Mouse (Mus musculus): Measurements from ENCODE around the gene Ndufs2. TPM values are rescaled to one million over a fixed set of nuclear protein-coding genes. Genes with fewer than 3 reads are reported as not detected.

Ndufs2 gene
- total RNA-seq, 1 experiment from 2014 or later: 334 TPM

DNA sequence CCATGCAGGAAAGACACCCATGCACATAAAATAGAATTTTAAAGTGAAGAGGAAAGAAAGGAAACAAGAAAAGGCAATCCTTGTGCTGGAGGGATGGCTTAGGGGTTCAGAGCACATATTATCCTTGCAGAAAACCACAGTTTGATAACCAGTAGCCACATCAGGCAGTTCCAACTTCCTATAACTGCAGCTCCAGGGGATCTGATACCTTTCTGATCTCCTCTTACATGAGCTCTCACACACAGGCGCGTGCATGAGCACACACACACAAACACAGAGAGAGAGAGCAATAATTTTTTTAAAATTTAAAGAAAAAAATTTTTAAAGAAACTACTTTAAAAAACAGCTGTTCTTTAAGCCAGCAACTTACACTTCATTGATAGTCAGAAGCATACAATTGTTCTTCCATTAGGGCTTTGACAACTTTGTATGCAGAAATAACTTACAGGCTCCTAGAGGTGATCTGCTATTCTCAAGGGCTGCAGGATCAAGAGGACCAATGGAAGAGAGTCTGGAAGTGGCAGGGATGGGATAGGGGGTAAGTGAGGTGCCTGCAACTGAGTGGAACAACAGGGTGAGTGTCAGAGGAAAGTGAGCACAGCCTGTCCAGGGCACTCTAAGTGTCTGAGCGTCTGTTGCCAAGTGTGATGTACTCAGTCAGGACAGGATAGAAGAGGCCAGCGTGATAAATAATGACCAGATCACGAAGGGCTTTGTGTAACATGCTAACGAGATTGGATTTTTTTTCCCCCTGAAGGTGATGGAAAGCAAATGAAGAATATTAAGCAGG is 45.3 kb downstream of the Ndufs2 start:
- ATAC-seq (replicated peaks; ENCODE audit: low read depth, poor library complexity, severe bottlenecking): peak; percentile 67

DNA sequence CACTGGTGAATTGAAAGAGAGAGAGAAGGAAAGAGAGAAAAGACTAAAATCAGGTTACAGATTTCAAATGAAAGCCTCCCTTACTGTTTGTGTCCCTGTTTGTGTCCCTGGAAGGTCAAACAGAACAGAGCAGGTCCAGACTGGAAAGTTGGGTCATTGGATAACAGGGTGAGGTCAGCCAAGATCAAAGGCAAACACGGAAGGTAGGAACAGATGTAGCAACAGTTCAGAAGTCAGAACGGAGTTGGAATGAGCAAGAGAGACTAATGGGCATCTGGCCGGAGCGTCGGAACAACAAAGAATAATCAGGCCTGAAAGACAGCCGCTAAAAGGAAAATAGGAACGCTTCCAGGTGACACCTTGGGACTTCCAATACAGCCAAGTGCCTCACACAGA is 46.9 kb downstream of the Ndufs2 start:
- no peak for ATAC-seq (replicated peaks; ENCODE audit: low read depth, poor library complexity, severe bottlenecking)

DNA sequence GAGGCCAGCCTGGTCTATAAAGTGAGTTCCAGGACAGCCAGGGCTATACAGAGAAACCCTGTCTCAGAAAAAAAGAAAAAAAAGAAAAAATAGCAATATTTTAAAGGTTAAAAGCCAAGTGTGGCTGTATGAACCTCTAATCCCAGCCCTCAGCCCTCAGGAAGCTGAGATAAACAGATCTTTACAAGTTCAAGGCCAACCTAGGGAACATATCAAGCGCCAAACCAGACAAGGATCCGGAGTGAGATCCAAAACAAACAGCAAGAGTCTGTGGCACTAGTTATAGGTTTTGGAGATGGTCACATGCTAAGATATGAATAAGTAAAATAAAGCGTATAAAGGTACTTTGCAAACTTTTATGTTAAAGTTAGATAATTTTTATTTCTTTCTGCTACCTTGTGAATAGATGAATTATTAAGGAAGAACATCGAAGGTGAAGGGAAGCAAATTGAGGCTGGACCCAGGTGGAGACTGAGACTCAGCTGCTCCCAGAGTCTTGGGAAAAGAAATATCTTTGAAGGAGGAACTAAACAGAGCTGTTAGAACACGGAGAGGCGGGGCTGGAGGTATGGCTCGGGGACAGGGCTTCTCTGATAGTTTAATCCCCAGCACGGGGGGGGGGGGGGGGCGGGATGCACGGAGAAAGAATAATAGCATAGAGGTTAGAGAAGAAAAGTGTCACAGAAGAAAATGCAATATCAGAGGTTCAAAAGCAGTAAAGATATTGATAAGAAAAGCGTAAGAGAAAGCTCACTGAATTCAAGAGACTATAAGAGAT is 47.5 kb downstream of the Ndufs2 start:
- ATAC-seq (replicated peaks; ENCODE audit: low read depth, poor library complexity, severe bottlenecking): no peak

DNA sequence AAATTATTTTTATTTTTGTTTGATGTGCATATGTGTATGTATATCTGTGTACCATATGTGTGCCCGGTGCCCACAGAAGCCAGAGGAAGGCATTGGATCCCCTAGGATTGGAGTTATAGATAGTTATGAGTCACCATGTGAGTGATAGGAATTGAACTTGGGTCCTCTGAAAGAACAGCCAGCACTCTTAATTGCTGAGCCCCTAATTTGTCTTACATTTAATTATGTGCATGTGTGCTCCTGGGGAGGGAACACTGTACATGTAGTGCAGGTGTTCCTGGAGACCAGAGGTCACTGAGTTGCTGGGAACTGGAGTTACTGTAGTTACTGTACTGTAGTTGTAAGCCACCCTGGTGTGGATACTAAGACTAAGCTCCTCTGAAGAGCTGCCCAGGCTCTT is 50.4 kb downstream of the Ndufs2 start:
- no peak for ATAC-seq (replicated peaks; ENCODE audit: low read depth, poor library complexity, severe bottlenecking)

DNA sequence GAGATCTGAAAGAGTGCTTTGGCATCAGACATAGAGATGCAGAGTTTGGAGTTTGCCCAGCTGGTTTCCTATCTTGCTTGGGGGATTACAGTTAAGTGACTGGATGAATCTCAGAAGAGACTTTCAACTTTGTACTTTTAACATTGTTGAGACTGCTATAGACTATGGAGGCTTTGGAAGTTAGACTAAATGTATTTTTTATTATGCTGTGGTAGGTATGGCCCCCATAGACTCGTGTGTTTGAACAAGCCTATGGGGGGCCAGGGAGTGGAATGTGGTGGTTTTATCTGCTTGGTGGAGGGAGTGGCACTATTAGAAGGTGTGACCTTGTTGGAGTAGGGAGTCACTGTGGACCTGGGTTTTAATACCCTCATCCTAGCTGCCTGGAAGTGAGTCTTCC is 51.7 kb downstream of the Ndufs2 start:
- ATAC-seq (replicated peaks; ENCODE audit: low read depth, poor library complexity, severe bottlenecking): no peak

DNA sequence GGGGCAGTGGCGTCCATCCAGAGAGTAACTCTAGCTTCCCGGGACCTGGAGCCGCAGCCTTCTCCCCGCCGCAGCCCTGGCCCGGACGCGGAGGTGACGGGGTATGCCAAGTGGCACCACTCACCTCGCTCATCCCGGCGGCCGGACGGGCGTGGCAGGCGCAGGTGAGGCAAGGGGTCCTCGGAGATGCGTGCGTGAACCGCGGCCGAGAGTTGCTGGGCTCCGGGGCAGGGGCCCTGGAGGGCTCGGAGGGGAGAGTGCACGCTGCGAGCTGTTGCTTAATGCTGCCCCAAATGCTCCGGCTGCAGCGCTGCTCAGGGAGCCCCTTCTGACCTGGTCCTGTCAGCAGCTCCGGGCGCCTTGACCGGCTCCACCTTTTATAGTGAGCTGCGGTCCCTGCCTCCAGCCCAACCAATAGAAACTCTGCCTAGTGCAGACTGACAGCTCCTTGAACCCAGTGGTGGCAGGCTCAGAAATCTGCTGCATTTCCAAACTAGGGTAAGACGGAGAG is 55.2 kb downstream of the Ndufs2 start, which contains the start of gene Pcp4l1:
Pcp4l1 (minus strand) TSS at position 382 of the 511 bp plus-strand sequence.
- ATAC-seq (replicated peaks; ENCODE audit: low read depth, poor library complexity, severe bottlenecking): peak; percentile 98

DNA sequence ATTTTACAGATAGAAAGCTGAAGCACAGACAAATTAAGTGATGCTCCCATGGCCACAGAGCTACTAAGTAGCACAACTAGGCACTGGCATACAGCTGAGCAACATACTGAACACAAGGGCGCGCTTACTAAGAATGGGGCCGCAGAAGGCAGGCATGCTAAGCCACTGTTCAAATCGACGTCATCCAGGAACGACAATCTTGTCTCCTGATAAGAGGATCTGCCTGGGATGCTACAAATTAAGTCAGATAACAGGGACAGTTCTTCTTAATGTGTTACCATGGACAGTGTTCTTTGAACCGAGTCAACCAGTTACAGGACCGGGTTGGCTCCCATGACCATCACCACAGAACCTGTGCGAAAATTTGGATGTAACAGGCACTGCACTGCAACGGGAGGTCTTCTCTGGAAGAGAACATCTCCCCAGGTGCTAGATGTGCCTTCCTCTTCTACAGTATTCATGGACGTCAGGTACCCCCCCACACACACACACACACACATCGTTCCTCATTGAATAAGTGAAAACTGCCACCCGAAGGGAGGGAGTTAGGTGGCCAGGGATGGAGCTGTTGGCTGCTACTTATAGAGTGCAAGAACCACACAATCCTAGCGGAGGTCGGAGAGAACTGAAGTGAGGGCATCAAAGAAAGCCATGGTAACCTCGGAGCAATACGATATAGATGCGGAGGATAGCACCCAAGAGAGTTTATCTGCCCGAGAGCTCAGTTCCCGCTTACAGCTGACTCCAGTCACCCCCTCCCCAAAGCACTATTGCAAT is 56.0 kb downstream of the Ndufs2 start:
- ATAC-seq (replicated peaks; ENCODE audit: low read depth, poor library complexity, severe bottlenecking): peak; percentile 33

DNA sequence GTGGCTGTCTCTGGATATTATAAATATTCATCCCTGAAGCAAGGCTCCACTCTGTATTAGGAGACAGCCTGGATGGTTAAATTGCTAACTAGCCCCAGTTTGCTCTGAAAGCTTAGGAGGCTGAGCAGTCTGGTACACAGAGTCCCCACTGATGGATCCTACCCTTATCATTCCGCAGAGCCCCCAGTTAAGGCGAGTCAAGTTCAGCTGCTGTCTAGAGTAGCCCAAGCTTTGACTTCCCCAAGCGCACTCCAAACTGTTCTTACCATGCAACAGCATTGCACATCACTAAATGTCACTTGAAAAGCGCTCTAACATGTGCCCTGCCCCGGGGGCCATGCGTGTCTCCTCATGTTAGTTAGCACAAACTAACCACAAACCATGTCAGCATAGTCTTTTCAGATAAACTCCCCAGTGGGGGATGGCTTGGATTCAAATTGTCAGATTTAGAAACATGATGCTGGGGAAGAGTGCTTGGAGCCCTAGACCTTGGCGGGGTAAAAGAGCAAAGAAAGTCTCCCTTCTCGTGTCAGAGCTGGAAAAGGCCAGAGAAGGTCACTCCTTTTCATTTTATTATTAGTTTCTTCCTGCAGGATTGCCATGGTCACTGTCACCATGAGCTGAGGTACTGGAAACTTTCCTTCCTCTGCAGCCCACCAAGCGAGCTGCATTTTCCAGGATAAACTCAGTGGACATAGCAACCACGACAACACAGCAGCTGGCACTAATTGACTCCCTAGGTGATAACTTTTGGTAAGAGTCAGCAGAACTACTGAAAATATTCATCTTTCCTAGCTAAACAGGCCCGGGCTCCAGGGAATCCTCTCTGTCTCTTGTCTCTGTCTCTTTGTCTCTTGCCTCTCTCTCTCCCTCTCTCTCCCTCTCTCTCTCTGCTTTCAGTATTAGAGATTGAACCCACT is 57.0 kb downstream of the Ndufs2 start:
- ATAC-seq (replicated peaks; ENCODE audit: low read depth, poor library complexity, severe bottlenecking): no peak

DNA sequence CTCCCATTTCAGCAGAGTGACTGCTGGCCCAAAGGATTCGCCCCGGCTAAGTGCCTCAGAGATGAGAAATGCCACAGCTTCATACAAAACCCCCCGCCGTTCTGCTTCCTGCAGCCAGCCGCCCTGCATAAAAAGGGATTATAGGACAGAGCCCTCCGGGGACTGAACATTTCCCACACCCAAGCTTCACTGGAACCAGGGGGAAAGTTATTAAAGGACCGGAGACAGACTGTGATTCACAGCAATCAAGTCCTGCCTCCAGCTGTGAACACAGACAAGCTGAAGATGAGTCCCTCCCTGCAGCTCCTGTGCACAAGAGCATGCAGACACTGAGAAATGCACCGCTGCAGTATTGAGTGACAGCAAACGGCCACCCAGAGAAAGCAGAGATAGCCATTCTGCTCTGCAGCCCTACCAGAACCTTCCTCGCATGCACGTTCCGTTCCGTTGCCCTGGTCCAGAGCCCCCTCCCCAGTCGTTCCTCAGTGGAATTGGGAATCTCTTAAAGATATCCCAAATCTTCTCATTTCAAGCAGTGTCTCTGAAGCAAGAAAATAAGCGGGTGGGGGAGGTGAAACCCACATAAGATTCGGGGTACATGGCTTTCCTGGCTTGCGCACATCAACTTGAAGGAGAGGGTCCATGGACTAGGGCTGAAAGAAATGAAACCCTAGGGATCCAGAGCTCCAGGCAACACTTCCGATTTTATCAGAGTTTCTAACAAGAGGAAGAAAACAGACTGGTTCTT is 57.9 kb downstream of the Ndufs2 start:
- ATAC-seq (replicated peaks; ENCODE audit: low read depth, poor library complexity, severe bottlenecking): no peak

DNA sequence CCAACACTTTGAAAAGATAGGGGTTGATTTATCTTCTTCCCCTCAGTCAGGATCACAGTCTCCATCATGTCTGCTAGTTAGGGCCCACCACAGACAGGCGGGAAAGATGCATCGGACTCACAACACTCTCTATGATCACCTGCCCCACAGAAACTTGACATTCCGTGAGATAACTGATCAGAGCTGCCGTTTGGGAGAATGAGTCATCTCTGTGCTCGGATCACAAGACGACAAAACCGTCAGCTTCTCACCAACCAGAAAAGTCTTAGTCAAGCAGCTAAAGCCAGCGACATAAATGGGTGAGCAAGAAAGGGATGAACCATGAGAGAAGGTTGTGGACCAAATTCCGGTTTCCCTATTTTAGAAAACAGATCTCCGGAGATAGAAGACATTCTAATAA is 58.9 kb downstream of the Ndufs2 start:
- no peak for ATAC-seq (replicated peaks; ENCODE audit: low read depth, poor library complexity, severe bottlenecking)

DNA sequence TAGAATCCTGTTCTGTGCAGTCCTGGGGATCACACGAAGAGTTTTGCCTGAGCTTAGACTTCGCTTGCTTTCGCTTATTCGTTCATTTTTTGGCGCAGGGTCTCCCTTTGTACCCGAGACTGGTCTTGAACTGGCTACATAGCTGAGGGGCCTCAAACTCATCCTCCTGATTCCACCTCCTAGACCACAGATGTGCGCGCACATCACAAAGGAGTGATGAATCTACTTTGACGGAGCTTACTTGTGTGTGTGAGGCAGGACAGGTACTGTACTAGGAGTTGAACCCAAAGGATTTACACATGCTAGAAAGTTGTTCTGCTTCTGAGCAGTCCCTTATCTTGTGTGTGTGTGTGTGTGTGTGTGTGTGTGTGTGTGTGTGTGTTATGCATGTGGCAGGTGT is 60.4 kb downstream of the Ndufs2 start:
- ATAC-seq (replicated peaks; ENCODE audit: low read depth, poor library complexity, severe bottlenecking): no peak

DNA sequence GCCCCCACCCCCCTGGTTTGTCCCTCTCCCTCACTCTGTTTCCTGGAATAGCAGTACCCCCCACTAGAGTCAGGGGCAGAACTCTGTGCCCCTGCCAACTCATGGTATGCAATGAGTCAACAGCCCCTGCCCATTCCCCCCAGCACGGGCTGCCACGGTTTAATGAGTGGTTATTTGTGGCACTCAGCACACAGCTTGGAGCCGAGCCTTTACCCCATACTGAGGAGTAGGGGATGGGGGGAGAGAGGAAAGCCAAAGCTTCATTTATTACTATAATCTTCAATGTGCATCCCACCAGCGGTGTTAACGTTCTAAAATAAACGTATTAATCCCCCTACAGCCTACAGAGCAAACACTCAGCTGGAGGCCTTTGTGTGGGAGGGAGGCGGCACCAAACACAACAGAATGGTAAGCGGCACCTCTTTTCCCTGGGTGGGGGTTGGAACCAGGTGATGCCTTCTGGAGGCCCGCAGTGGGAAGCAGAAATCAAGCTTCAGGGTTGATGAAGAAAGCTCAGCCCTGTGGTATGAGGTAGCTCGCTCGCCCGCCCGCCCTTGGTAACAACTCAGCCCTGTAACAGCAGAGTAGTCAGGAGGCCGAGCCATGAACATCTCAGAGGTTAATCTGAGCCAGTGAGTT is 61.6 kb downstream of the Ndufs2 start:
- ATAC-seq (replicated peaks; ENCODE audit: low read depth, poor library complexity, severe bottlenecking): no peak

DNA sequence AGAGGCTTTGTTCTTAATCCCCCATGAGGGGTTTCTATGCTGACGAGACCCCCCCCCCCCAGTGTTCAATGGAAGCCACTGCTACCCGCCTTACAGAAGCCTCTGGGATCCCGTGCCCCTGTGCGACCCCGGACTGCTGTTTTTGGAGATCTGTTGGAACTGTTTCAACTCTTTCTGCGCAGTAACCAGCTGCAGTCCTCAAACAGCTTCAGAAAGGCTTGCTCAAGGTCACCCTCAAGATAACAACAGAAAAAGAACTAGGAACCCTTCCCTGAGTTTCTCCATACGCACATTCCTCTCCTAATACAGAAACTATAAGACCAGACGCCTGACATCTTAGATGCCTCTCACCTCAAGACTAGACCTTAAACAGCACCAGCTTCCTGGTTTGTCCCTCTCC is 62.1 kb downstream of the Ndufs2 start:
- no peak for ATAC-seq (replicated peaks; ENCODE audit: low read depth, poor library complexity, severe bottlenecking)

DNA sequence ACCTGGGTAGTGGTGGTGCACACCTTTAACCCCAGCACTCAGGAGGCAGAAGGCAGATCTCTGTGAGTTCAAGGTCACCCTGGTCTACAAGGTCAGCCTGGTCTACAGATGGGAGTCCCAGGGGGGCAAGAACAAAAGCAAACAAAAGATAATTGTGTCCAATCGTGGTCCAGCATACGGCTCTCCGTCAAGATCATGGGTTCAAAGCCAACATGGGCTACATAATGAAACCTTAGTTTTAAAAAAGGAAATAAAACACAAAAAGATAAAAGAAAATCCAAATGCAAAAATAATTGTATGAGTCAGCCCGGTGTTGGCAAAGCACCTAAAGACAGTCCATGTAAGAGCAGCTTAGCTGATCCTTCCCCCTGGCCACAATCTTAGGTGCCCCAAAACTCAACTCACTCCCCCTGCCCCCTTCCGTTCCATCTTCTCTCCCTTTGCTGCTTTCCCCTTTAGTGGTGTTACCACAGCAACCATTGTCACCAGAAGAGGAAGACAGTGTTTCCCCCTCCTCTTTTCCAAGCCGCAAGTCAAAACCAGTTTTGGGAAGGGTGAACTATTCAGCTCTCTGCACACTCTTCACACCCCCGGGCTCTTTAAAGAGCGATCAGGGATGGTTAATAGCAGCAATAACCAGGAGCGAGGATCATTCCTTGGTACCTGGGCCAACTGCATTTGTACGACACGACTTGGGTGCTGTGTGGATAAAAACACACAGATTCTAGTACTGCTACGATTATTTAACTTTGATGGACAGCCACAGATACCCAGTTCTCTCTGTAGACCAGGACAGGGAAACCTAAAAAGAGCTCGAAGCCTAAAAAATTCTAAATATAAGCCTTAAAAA is 63.1 kb downstream of the Ndufs2 start:
- ATAC-seq (replicated peaks; ENCODE audit: low read depth, poor library complexity, severe bottlenecking): peak; percentile 59

DNA sequence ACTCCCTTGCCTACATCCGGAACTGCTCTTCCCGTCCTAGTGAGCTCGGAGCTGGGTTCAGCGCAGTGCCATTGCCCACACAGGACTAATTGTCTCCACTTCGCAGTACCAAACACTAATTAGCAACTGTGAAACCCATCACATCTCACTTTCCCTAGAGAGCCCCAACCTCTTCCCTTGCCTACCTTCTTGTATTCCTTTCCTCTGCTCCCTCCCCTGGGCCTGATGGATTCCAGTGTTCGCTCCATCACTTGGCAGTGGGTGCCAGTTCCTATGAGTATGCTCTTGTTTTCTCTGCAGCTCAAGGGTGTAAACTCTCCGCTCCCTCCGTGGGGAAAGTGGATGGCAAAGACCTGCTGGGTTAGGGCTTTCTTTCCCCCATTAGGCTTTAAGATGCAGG is 65.5 kb downstream of the Ndufs2 start:
- ATAC-seq (replicated peaks; ENCODE audit: low read depth, poor library complexity, severe bottlenecking): no peak

Data from common myeloid progenitor, adult 5-6 weeks (primary cell).